Mouse (Mus musculus) activated CD4-positive, CD25-positive, alpha-beta regulatory T cell, adult 4 months (primary cell): Measurements from ENCODE around the gene Pla2g4a. TPM values are rescaled to one million over a fixed set of nuclear protein-coding genes. Genes with fewer than 3 reads are reported as not detected.
"Not testable (repeated sequence)": the region's sequence is repeated elsewhere in the genome, so short reads cannot be mapped to it uniquely, and the experiment has no call there.

Experiments
- ATAC-seq: one replicate; pipeline ENCODE4 v1.8.0; 2017
- polyA plus RNA-seq, 2 experiments: library from polyadenylated mRNA; unstranded; fragments of 100-300 nt; shearing (Covaris generic); gene quantifications; one replicate each; pipeline ENCODE4 v1.2.1; 2017

Pla2g4a gene
- polyA plus RNA-seq, 2 experiments from 2014 or later = 0.16 to 0.17 TPM

- ATAC-seq = no peak
Measured at GRCm38 (mm10) chr1:149929140-149929539, 31.9 kb downstream of the Pla2g4a start.

- not testable (repeated sequence) for ATAC-seq
Measured at GRCm38 (mm10) chr1:149923737-149924136, 37.4 kb downstream of the Pla2g4a start.

- ATAC-seq = no peak
Measured at GRCm38 (mm10) chr1:149922219-149922618, 38.9 kb downstream of the Pla2g4a start.

- no peak for ATAC-seq
Measured at GRCm38 (mm10) chr1:149921325-149921724, 39.8 kb downstream of the Pla2g4a start.

- ATAC-seq = no peak
Measured at GRCm38 (mm10) chr1:149919301-149919700, 41.8 kb downstream of the Pla2g4a start.

GRCm38 (mm10) chr1:149912984-149913383 lies 48.1 kb downstream of the Pla2g4a start:
- ATAC-seq = no peak

- ATAC-seq = no peak
Measured at GRCm38 (mm10) chr1:149911050-149911449, 50.0 kb downstream of the Pla2g4a start.

GRCm38 (mm10) chr1:149898001-149898625 lies 63.0 kb downstream of the Pla2g4a start:
- ATAC-seq = no peak

- ATAC-seq = no peak
Measured at GRCm38 (mm10) chr1:149896590-149896989, 64.5 kb downstream of the Pla2g4a start.

- no peak for ATAC-seq
Measured at GRCm38 (mm10) chr1:149894940-149895339, 66.2 kb downstream of the Pla2g4a start.

- no peak for ATAC-seq
Measured at GRCm38 (mm10) chr1:149893903-149894302, 67.2 kb downstream of the Pla2g4a start.

GRCm38 (mm10) chr1:149891057-149891456 lies 70.0 kb downstream of the Pla2g4a start:
- no peak for ATAC-seq

GRCm38 (mm10) chr1:149882419-149883025 lies 78.6 kb downstream of the Pla2g4a start:
- ATAC-seq = no peak

- ATAC-seq = no peak
Measured at GRCm38 (mm10) chr1:149878175-149878574, 82.9 kb downstream of the Pla2g4a start.

GRCm38 (mm10) chr1:149876502-149876901 lies 84.6 kb downstream of the Pla2g4a start:
- ATAC-seq = no peak

GRCm38 (mm10) chr1:149871625-149872024 lies 89.5 kb downstream of the Pla2g4a start:
- no peak for ATAC-seq

- no peak for ATAC-seq
Measured at GRCm38 (mm10) chr1:149867323-149867722, 93.8 kb downstream of the Pla2g4a start.

- ATAC-seq = no peak
Measured at GRCm38 (mm10) chr1:149866202-149866601, 94.9 kb downstream of the Pla2g4a start.

- no peak for ATAC-seq
Measured at GRCm38 (mm10) chr1:149862801-149863200, 98.3 kb downstream of the Pla2g4a start.

GRCm38 (mm10) chr1:149862181-149862580 lies 98.9 kb downstream of the Pla2g4a start:
- no peak for ATAC-seq

- no peak for ATAC-seq
Measured at GRCm38 (mm10) chr1:149861543-149861942, 99.5 kb downstream of the Pla2g4a start.

GRCm38 (mm10) chr1:149858734-149859133 lies 102.4 kb downstream of the Pla2g4a start:
- ATAC-seq = no peak

- ATAC-seq = no peak
Measured at GRCm38 (mm10) chr1:149856720-149857119, 104.4 kb downstream of the Pla2g4a start.

GRCm38 (mm10) chr1:149855581-149855980 lies 105.5 kb downstream of the Pla2g4a start:
- no peak for ATAC-seq

GRCm38 (mm10) chr1:149854867-149855266 lies 106.2 kb downstream of the Pla2g4a start:
- ATAC-seq = no peak
